Mouse (Mus musculus) lung, postnatal 0 days (tissue): ENCODE results near the gene Lmntd1. TPM values are rescaled to one million over a fixed set of nuclear protein-coding genes. Genes with fewer than 3 reads are reported as not detected.

Experiments
- ATAC-seq: fragments of 200-750 bp; cut with Nextera tagmentation; 2 replicates; pipeline ENCODE4 v1.8.0; 2017; ENCODE audit warnings: moderate library complexity
- DNase-seq: peaks from one replicate; pipeline ENCODE4 v3.0.0-alpha.2; 2016; ENCODE audit warnings: low spot score
- H3K27ac ChIP-seq: fragments of 300-500 bp; sonication (generic); 2 replicates; pipeline ENCODE4 v1.5.1; 2014; ENCODE audit warnings: antibody characterized with exemption, mild to moderate bottlenecking, low read length, mixed read lengths
- H3K27me3 ChIP-seq: fragments of 300-500 bp; sonication (generic); replicated peaks from 2 replicates; pipeline ENCODE4 v1.6.1; 2014; ENCODE audit warnings: low read length, mixed read lengths; ENCODE audit not compliant: insufficient read depth
- H3K36me3 ChIP-seq: fragments of 300-500 bp; sonication (generic); 2 replicates; pipeline ENCODE4 v1.6.1; 2014; ENCODE audit warnings: low read length, mixed read lengths; ENCODE audit not compliant: insufficient read depth
- H3K4me1 ChIP-seq: fragments of 300-500 bp; sonication (generic); 2 replicates; pipeline ENCODE4 v1.6.1; 2014; ENCODE audit warnings: antibody characterized with exemption, low read depth, low read length, mixed read lengths; ENCODE audit not compliant: insufficient read depth
- H3K4me2 ChIP-seq: fragments of 300-500 bp; sonication (generic); replicated peaks from 2 replicates; pipeline ENCODE4 v1.6.1; 2014; ENCODE audit warnings: low read depth, mild to moderate bottlenecking, low read length, moderate library complexity, mixed read lengths
- H3K4me3 ChIP-seq: fragments of 300-500 bp; sonication (generic); 2 replicates; pipeline ENCODE4 v1.5.1; 2014; ENCODE audit warnings: low read depth, low read length
- H3K9ac ChIP-seq: fragments of 300-500 bp; sonication (generic); replicated peaks from 2 replicates; pipeline ENCODE4 v1.6.1; 2014; ENCODE audit warnings: low read depth, mild to moderate bottlenecking
- H3K9me3 ChIP-seq: fragments of 300-500 bp; sonication (generic); 2 replicates; pipeline ENCODE4 v1.6.1; 2016; ENCODE audit warnings: low read length, mixed read lengths
- CTCF ChIP-seq: IDR thresholded peaks from 2 replicates; pipeline ENCODE4 v1.5.1; 2016; ENCODE audit warnings: antibody characterized with exemption, mild to moderate bottlenecking
- EP300 ChIP-seq: IDR thresholded peaks from 2 replicates; pipeline ENCODE4 v1.6.1; 2016; ENCODE audit warnings: antibody characterized with exemption, mild to moderate bottlenecking, control low read depth
- WGBS: fragments of 180-500 bp; shearing (Covaris S2); extraction: QIAGEN DNeasy Blood & Tissue Kit; methylation state at CpG from one replicate; pipeline ENCODE4 v1.1.7; 2014; 5-methylcytosine and 5-hydroxymethylcytosine counted together
- polyA plus RNA-seq: library from polyadenylated mRNA; unstranded; fragments of >200 nt; fragmentation: Nextera tagmentation; extraction: Ambion mirVana; gene quantifications from 2 replicates; pipeline ENCODE4 v1.2.1, GENCODE M21; 2015

Gene Lmntd1
- polyA plus RNA-seq, 1 experiment from 2014 or later, result 0.74 TPM

DNA sequence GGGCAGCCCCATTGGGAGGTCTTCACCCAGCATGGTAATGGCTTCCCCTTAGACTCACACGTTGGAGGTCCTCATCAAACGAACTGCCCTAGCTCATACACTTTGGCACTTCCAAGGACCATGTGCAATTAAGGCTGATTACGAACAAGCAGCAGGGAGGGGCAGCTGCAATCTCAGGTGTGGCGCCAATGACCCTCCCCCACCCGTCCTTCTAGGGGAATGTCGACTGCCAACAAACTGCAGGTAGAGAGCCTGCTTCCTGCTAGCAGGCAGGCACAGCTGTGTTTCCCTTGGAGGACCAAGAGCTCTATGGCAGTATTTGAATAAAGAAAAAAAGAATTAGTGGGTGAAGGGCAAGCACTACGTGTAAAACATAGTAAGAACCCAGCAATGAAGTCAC lies 289.6 kb downstream of the Lmntd1 start:
- 33% methylated on average over 7 of the region's 7 CpGs for WGBS
- Histone ChIP-seq H3K36me3 (no peaks in the 10 kb centered on the region), H3K4me2 (no peak overlapping the region), H3K27ac (no peak overlapping the region), H3K4me1 (no peaks in the 10 kb centered on the region), H3K9me3 (no peaks in the 10 kb centered on the region), H3K4me3 (no peak overlapping the region), H3K9ac (no peak overlapping the region), H3K27me3 (no peaks in the 10 kb centered on the region)
- peak; percentile 45 for DNase-seq
- ATAC-seq, result peak; percentile 66
- TF ChIP-seq EP300, result no peak
- TF ChIP-seq CTCF, result no peak

DNA sequence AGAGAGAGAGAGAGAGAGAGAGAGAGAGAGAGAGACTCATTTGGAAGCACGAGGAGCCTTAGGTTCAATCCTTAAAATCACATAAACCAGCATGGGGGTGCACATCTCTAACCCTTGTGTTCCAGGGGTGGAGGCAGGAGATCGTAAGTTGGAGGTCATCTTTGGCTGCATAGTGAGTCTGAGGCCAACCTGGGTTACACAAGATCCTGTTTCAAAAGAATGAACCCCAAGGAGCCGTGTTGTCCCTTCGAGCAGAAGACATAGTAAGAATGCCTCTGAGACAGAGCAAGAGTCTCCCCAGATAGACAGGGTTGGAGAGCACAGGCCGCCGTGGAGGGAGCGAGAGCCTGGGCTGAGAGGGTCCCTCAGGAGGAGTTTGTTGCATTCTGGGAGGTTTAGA lies 291.9 kb downstream of the Lmntd1 start:
- Histone ChIP-seq H3K4me1 (no peaks in the 10 kb centered on the region), H3K27ac (no peak overlapping the region), H3K27me3 (no peaks in the 10 kb centered on the region), H3K36me3 (no peaks in the 10 kb centered on the region), H3K4me3 (no peak overlapping the region), H3K9ac (no peak overlapping the region), H3K9me3 (no peaks in the 10 kb centered on the region), H3K4me2 (no peak overlapping the region)
- 80% methylated on average over 7 of the region's 7 CpGs for WGBS
- DNase-seq, result no peak
- no peak for ATAC-seq
- TF ChIP-seq CTCF (no peak), EP300 (no peak)

DNA sequence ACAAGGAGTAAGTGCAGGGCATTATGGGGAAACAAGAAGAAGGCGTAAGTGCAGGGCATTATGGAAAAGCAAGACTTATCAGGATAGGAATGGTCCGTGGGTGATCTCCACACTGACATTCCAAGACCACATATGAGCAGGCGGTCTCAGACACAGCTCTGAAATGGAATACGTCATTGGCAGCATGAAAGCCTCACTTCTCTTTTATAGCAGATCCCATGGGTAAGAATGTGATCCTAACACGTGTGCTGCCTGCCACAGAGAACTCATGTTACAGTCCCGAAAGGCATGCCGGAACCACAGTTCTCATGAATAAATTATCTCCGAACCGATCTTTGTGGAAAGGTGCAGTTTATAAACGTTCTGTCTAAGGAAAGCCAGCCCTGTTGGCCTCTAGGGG lies 294.0 kb downstream of the Lmntd1 start:
- Histone ChIP-seq H3K4me2 (no peak overlapping the region), H3K9me3 (no peaks in the 10 kb centered on the region), H3K4me3 (no peak overlapping the region), H3K27me3 (no peaks in the 10 kb centered on the region), H3K9ac (no peak overlapping the region), H3K4me1 (no peaks in the 10 kb centered on the region), H3K27ac (no peak overlapping the region), H3K36me3 (no peaks in the 10 kb centered on the region)
- WGBS, result 87% methylated on average over 10 of the region's 10 CpGs
- DNase-seq (no peak), ATAC-seq (no peak)
- no peak for TF ChIP-seq CTCF

Other genes with a start within 250 kb of the Lmntd1 start
- gene Tuba3b, start 1.4 kb upstream of the Lmntd1 start, polyA plus RNA-seq, result not detected in 2 replicates
- gene Rassf8, start 132.4 kb upstream of the Lmntd1 start, polyA plus RNA-seq, result 15.1 and 18.4 TPM in 2 replicates